Mouse (Mus musculus) neutrophil, adult 59 days (primary cell): ENCODE data around the gene Decr2. TPM values are rescaled to one million over a fixed set of nuclear protein-coding genes. Genes with fewer than 3 reads are reported as not detected.

Experiments used
- total RNA-seq, 2 experiments: library from RNA; stranded (reverse); gene quantifications; 1 replicate in 1 of 2; 2 replicates in 1 of 2; pipeline ENCODE4 v1.2.4; 2023

Decr2 gene
- 1 to 10 TPM; 4.0 TPM for total RNA-seq

GRCm38 (mm10) chr17:26089905-26090632 is at the start of gene Decr2:
Decr2 (minus strand) TSS chr17:26090337.

DNA sequence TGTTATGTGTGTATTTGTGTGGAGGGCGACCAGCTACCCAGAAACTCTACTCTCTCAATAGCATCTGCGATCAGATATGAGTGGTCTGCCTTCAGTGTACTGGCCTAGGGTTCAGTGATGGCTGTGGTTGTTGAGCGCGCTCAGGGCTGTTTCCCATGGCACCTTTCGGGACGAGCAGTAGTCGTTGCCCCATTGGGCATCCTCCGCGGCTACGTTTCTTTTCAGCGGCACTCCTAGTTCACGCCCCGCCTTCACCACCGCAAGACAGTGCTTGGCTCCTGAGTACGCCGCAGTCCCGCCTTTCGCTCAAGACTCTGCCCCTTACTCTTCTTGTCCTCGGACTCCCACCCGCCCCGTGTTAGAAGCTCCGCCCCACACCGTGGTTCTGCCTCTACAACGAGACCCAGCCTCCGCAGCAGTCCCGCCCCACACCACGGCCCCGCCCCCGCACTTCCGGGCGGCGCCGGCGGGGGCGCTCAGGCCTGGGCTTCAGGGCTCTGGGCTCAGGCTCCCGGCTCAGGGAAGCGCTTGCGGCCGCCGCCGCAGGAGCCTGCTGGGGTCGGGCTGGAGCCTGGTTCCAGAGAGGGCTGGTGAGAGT is 48.2 kb upstream of the Decr2 start, which contains the start of gene Axin1:
Gene Axin1 (plus strand): TSS at position 450 of the 598 bp plus-strand sequence.

DNA sequence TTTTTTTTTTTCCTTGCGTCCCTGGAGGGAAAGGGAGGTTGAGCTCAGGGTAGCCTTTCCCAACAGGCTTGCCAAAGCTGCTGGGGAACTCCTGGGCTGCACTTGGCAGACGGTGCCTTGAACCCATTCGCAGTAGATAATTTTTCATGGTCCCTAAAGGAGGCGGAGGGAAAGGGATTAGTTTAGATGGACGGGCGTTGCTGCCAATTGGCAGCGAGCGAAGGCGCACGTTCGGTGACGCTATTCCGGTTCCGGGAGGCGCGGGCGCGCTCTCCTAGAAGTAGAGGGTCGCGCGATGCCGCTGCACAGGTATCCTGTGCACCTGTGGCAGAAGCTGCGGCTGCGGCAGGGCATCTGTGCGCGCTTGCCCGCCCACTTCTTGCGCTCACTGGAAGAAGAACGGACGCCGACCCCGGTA is 33.1 kb upstream of the Decr2 start, which contains the start of gene Mrpl28:
Gene Mrpl28 (plus strand): TSS at position 234 of the 418 bp plus-strand sequence.

GRCm38 (mm10) chr17:26113181-26113948 is 23.2 kb upstream of the Decr2 start, which contains the start of gene Tmem8:
Tmem8 (plus strand) TSS chr17:26113299.

GRCm38 (mm10) chr17:26095121-26095740 is 5.1 kb upstream of the Decr2 start, which contains the start of gene Nme4:
Nme4 (minus strand) TSS chr17:26095602.

GRCm38 (mm10) chr17:26068831-26069739 is 21.1 kb downstream of the Decr2 start, which contains the start of gene Rab11fip3:
Rab11fip3 (minus strand) TSS chr17:26069555.

Other genes starting within 250 kb of the Decr2 start
- 1 to 10 TPM; 1.3 to 1.8 TPM for gene Gm20683, start 248.6 kb downstream of the Decr2 start, total RNA-seq
- gene Rhot2, start 245.5 kb downstream of the Decr2 start, total RNA-seq: 10 to 100 TPM; 26.9 to 30.9 TPM
- 10 to 100 TPM; 20.0 to 21.9 TPM for gene Wdr90, start 228.8 kb downstream of the Decr2 start, total RNA-seq
- gene Mcrip2, start 221.6 kb downstream of the Decr2 start, total RNA-seq: 1 to 10 TPM; 3.5 to 4.6 TPM
- 10 to 100 TPM; 10.1 to 10.6 TPM for gene Mettl26, start 215.3 kb downstream of the Decr2 start, total RNA-seq
- gene Wfikkn1, start 209.5 kb downstream of the Decr2 start, total RNA-seq: 1 to 10 TPM; 3.2 to 4.9 TPM
- gene Rab40c, start 170.6 kb downstream of the Decr2 start, total RNA-seq: 10 to 100 TPM; 16.9 to 19.1 TPM
- 10 to 100 TPM; 45.9 to 71.2 TPM for gene Pigq, start 145.4 kb downstream of the Decr2 start, total RNA-seq
- under 1 TPM in 1 of 2 experiments, not detected in 1; 0.22 TPM for gene Nhlrc4, start 145.4 kb downstream of the Decr2 start, total RNA-seq
- not detected for gene A930017K11Rik, start 137.8 kb downstream of the Decr2 start, total RNA-seq
- gene Capn15, start 104.5 kb downstream of the Decr2 start, total RNA-seq: 10 to 100 TPM; 13.5 to 19.1 TPM
- 1 to 10 TPM; 1.5 to 2.1 TPM for gene Rab11fip3, start 20.8 kb downstream of the Decr2 start, total RNA-seq
- gene Nme4, start 5.3 kb upstream of the Decr2 start, total RNA-seq: 1 to 10 TPM; 2.3 to 4.5 TPM
- gene Tmem8, start 23.0 kb upstream of the Decr2 start, total RNA-seq: 10 to 100 TPM; 59.5 to 72.0 TPM
- 10 to 100 TPM; 32.3 to 32.6 TPM for gene Mrpl28, start 33.2 kb upstream of the Decr2 start, total RNA-seq
- 10 to 100 TPM; 39.0 to 40.7 TPM for gene Axin1, start 48.4 kb upstream of the Decr2 start, total RNA-seq
- gene Pdia2, start 108.8 kb upstream of the Decr2 start, total RNA-seq: 1 to 10 TPM; 1.5 to 3.1 TPM
- gene Rgs11, start 112.6 kb upstream of the Decr2 start, total RNA-seq: under 1 TPM in 1 of 2 experiments, not detected in 1; 0.77 TPM
- gene Arhgdig, start 117.4 kb upstream of the Decr2 start, total RNA-seq: under 1 TPM in 1 of 2 experiments, not detected in 1; 0.58 TPM
- 10 to 100 TPM; 69.6 TPM for gene Fam234a, start 153.9 kb upstream of the Decr2 start, total RNA-seq
- 10 to 100 TPM; 34.7 to 38.0 TPM for gene Luc7l, start 162.6 kb upstream of the Decr2 start, total RNA-seq